In the genomic region with DNA sequence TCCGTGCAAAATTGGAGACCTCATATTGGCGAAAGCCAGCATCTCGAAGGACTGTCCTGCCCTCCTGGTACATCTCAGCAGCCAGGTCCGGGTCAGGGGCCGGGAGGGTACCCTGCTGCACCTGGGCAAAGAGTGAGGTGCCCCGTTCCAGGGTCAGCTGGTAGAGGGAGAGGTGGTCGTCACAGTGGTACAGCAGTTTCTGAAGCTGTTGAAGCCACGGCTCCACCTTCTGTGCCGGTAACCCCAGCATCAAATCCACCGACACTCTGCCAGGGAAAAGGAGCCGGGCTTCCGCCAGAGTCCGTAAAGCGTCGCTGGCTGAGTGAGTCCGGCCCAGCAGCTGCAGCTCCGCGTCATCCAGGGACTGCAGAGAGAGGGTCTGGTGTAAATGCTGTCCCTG, we compare ENCODE assay signal across 9 mouse cellular contexts. TPM values are rescaled to one million over a fixed set of nuclear protein-coding genes. Genes with fewer than 3 reads are reported as not detected.
A peak's percentile ranks its signal among the peaks of the same experiment; 100 is the strongest.
DNase-seq lines count a peak whose midpoint lies in the region; ATAC-seq and TF ChIP-seq lines count a peak whose summit lies in the region.
"Had no signal": no experiment of that assay in that cellular context is flagged by ENCODE, and none has a peak within 500 bp of the region (broad histone marks: within the 10 kb centered on the region; RNA-seq: fewer than 3 reads in every experiment).

No protein-coding gene starts in this region.

- no peaks in the 10 kb centered on the region for H3K36me3 ChIP-seq in lung, embryonic 16.5 days (ENCODE audit: control insufficient read depth, insufficient read depth, low read length)
- H3K36me3 ChIP-seq in hindbrain, embryonic 13.5 days = peaks cover 9% of the 10 kb centered on the region; the same call in 1 of the 2 replicates

- H3K27me3 ChIP-seq in lung, embryonic 16.5 days (ENCODE audit: control insufficient read depth, insufficient read depth, low read depth, low read length) = no peaks in the 10 kb centered on the region
- no peaks in the 10 kb centered on the region for H3K27me3 ChIP-seq in hindbrain, embryonic 13.5 days

- ATAC-seq in lung, embryonic 16.5 days (ENCODE audit: low read depth) = no peak
- ATAC-seq in hindbrain, embryonic 13.5 days (ENCODE audit: low FRiP score) = no peak

- H3K4me1 ChIP-seq in lung, embryonic 16.5 days (replicated peaks; ENCODE audit: control insufficient read depth, insufficient read depth, low read length) = peaks cover 11% of the 10 kb centered on the region
- H3K4me1 ChIP-seq in hindbrain, embryonic 13.5 days (replicated peaks) = peaks cover 18% of the 10 kb centered on the region
- peaks cover 13% of the 10 kb centered on the region for H3K4me1 ChIP-seq in olfactory bulb, adult 2 months (ENCODE audit: control insufficient read depth, insufficient read depth, low read length)

- no peak overlapping the region for H3K9ac ChIP-seq in lung, embryonic 16.5 days (ENCODE audit: low read length)
- peak overlapping the region; percentile 20 for H3K9ac ChIP-seq in hindbrain, embryonic 13.5 days

- WGBS in lung, embryonic 16.5 days = 49% methylated on average over 18 of the region's 18 CpGs
- 48% methylated on average over 18 of the region's 18 CpGs for WGBS in hindbrain, embryonic 13.5 days
- 54% methylated on average over 18 of the region's 18 CpGs for WGBS in olfactory bulb, adult 2 months

- H3K27ac ChIP-seq in lung, embryonic 16.5 days (ENCODE audit: low read length) = no peak overlapping the region
- no peak overlapping the region for H3K27ac ChIP-seq in hindbrain, embryonic 13.5 days
- H3K27ac ChIP-seq in olfactory bulb, adult 2 months (ENCODE audit: insufficient read depth, low read depth, low read length) = no peak overlapping the region

- no peak overlapping the region for H3K4me3 ChIP-seq in lung, embryonic 16.5 days (ENCODE audit: low read length)
- no peak overlapping the region for H3K4me3 ChIP-seq in hindbrain, embryonic 13.5 days
- peak overlapping the region; percentile 15; the same call in 1 of the 2 replicates for H3K4me3 ChIP-seq in olfactory bulb, adult 2 months (ENCODE audit: insufficient read depth, low read depth, low read length)

- no peak for TF ChIP-seq POLR2A in olfactory bulb, adult 2 months (IDR thresholded peaks at IDR 0.05; ENCODE audit: insufficient read depth, low read depth, low read length)

- H3K9me3 ChIP-seq in lung, embryonic 16.5 days (ENCODE audit: control insufficient read depth, low read length) = no peaks in the 10 kb centered on the region
- H3K9me3 ChIP-seq in hindbrain, embryonic 13.5 days = no peaks in the 10 kb centered on the region

- H3K4me2 ChIP-seq in lung, embryonic 16.5 days (ENCODE audit: low read depth, low read length) = peak overlapping the region; percentile 35; the same call in 1 of the 2 replicates
- peak overlapping the region; percentile 34 for H3K4me2 ChIP-seq in hindbrain, embryonic 13.5 days

- no peak for TF ChIP-seq CTCF in olfactory bulb, adult 2 months (IDR thresholded peaks at IDR 0.05; ENCODE audit: insufficient read depth, low read depth, low read length)

- DNase-seq in adrenal gland, adult 2 months = peak; percentile 29
- DNase-seq in adrenal gland, postnatal 10 days = no peak
- no peak for DNase-seq in lung, adult 18-20 months
- no peak for DNase-seq in layer of hippocampus, adult 11-12 months (ENCODE audit: low spot score)
- no peak for DNase-seq in ovary, postnatal 14 days (ENCODE audit: low spot score)

RNA-seq across cellular contexts. Expression of gene Rsad1, which starts 4.6 kb away (rescaled TPM):
- total RNA-seq in adrenal gland, adult 2 months (2021) = 10 to 100 TPM in 1 of 2 experiments, 1 to 10 TPM in 1; 8.4 to 13.4 TPM
- polyA plus RNA-seq in adrenal gland, adult 2 months (2012; rRNA removed) = 25.8 and 27.0 TPM in 2 replicates
- total RNA-seq in adrenal gland, postnatal 10 days (2021) = 10 to 100 TPM in 1 of 2 experiments, 1 to 10 TPM in 1; 8.3 to 10.1 TPM
- polyA plus RNA-seq in lung, embryonic 16.5 days (2015; fragmentation: Nextera tagmentation; extraction: Ambion mirVana) = 3.4 and 4.2 TPM in 2 replicates
- polyA plus RNA-seq in hindbrain, embryonic 13.5 days (2015; fragmentation: Nextera tagmentation; extraction: Ambion mirVana) = 4.7 and 5.1 TPM in 2 replicates
- not detected in 2 replicates for polyA plus RNA-seq in olfactory bulb, adult 2 months (2012; ENCODE audit: insufficient read depth, insufficient read length, low replicate concordance, missing spikeins)

RNA-seq across cellular contexts. Expression of gene Chad, which starts 20.4 kb away (rescaled TPM):
- total RNA-seq in adrenal gland, adult 2 months (2021) = not detected
- polyA plus RNA-seq in adrenal gland, adult 2 months (2012; rRNA removed) = 0.06 and 0.13 TPM in 2 replicates
- 1 to 10 TPM in 1 of 2 experiments, under 1 TPM in 1; 0.39 to 2.9 TPM for total RNA-seq in adrenal gland, postnatal 10 days (2021)
- polyA plus RNA-seq in lung, embryonic 16.5 days (2015; fragmentation: Nextera tagmentation; extraction: Ambion mirVana) = 5.8 and 7.6 TPM in 2 replicates
- 0.32 and 0.38 TPM in 2 replicates for polyA plus RNA-seq in hindbrain, embryonic 13.5 days (2015; fragmentation: Nextera tagmentation; extraction: Ambion mirVana)
- not detected in 2 replicates for polyA plus RNA-seq in olfactory bulb, adult 2 months (2012; ENCODE audit: insufficient read depth, insufficient read length, low replicate concordance, missing spikeins)
- total RNA-seq: adrenal gland, postnatal 36 days had no signal

RNA-seq across cellular contexts. Expression of gene Mycbpap, which starts 22.9 kb away (rescaled TPM):
- total RNA-seq in adrenal gland, adult 2 months (2021) = 1 to 10 TPM; 3.8 to 6.7 TPM
- 0.49 and 0.84 TPM in 2 replicates for polyA plus RNA-seq in adrenal gland, adult 2 months (2012; rRNA removed)
- total RNA-seq in adrenal gland, postnatal 10 days (2021) = 1 to 10 TPM; 3.3 to 4.8 TPM
- polyA plus RNA-seq in lung, embryonic 16.5 days (2015; fragmentation: Nextera tagmentation; extraction: Ambion mirVana) = 8.4 and 8.7 TPM in 2 replicates
- 3.2 and 3.8 TPM in 2 replicates for polyA plus RNA-seq in hindbrain, embryonic 13.5 days (2015; fragmentation: Nextera tagmentation; extraction: Ambion mirVana)
- not detected in 2 replicates for polyA plus RNA-seq in olfactory bulb, adult 2 months (2012; ENCODE audit: insufficient read depth, insufficient read length, low replicate concordance, missing spikeins)

RNA-seq across cellular contexts. Expression of gene Epn3, which starts 44.6 kb away (rescaled TPM):
- total RNA-seq in adrenal gland, adult 2 months (2021) = 10 to 100 TPM; 23.3 to 40.4 TPM
- polyA plus RNA-seq in adrenal gland, adult 2 months (2012; rRNA removed) = 23.0 and 25.5 TPM in 2 replicates
- 10 to 100 TPM in 1 of 2 experiments, 1 to 10 TPM in 1; 7.0 to 10.2 TPM for total RNA-seq in adrenal gland, postnatal 10 days (2021)
- 18.5 and 19.2 TPM in 2 replicates for polyA plus RNA-seq in lung, embryonic 16.5 days (2015; fragmentation: Nextera tagmentation; extraction: Ambion mirVana)
- polyA plus RNA-seq in hindbrain, embryonic 13.5 days (2015; fragmentation: Nextera tagmentation; extraction: Ambion mirVana) = 0.44 and 0.90 TPM in 2 replicates
- polyA plus RNA-seq in olfactory bulb, adult 2 months (2012; ENCODE audit: insufficient read depth, insufficient read length, low replicate concordance, missing spikeins) = not detected in 2 replicates

RNA-seq across cellular contexts. Expression of gene Acsf2, which starts 57.2 kb away (rescaled TPM):
- total RNA-seq in adrenal gland, adult 2 months (2021) = 100 to 1,000 TPM; 146 to 155 TPM
- 149 and 167 TPM in 2 replicates for polyA plus RNA-seq in adrenal gland, adult 2 months (2012; rRNA removed)
- 10 to 100 TPM; 55.9 to 57.7 TPM for total RNA-seq in adrenal gland, postnatal 10 days (2021)
- 5.7 and 6.6 TPM in 2 replicates for polyA plus RNA-seq in lung, embryonic 16.5 days (2015; fragmentation: Nextera tagmentation; extraction: Ambion mirVana)
- 1.6 and 1.7 TPM in 2 replicates for polyA plus RNA-seq in hindbrain, embryonic 13.5 days (2015; fragmentation: Nextera tagmentation; extraction: Ambion mirVana)
- not detected in 2 replicates for polyA plus RNA-seq in olfactory bulb, adult 2 months (2012; ENCODE audit: insufficient read depth, insufficient read length, low replicate concordance, missing spikeins)
